Mouse (Mus musculus): Measurements from ENCODE around the gene Atxn7l3.
A peak's percentile ranks its signal among the peaks of the same experiment; 100 is the strongest.
"Not testable (repeated sequence)": the region's sequence is repeated elsewhere in the genome, so short reads cannot be mapped to it uniquely, and the experiment has no call there.

Gene Atxn7l3

GRCm38 (mm10) chr11:102294887-102295597 lies 1.4 kb downstream of the Atxn7l3 start:
- DNase-seq: no peak

GRCm38 (mm10) chr11:102294416-102294815 lies 2.0 kb downstream of the Atxn7l3 start:
- no peak for DNase-seq

GRCm38 (mm10) chr11:102293971-102294370 lies 2.5 kb downstream of the Atxn7l3 start:
- no peak for DNase-seq

DNA sequence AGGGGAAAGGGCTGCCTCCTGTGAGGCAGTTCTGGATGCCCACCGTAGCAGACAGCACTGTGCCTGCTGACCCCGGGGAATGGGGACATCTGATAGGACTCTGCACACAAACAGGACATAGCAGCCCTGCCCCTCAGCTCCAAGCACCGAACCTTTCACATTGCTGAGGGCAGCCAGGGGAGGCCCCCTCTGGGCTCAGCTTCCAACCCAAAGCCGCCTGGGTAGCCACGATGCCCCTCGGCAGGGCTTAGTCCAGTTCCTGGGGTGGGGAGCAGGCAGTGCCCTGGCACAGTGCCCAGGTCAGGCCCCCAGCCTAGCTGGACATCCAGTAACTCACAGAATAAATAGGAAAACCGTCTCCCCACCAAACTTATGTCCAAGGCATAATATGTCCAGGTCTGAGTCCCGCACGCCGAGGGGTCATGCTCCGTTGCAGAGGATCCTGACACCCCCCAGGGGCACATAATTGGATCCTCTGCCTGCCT lies 5.3 kb downstream of the Atxn7l3 start:
- no peak for DNase-seq

DNA sequence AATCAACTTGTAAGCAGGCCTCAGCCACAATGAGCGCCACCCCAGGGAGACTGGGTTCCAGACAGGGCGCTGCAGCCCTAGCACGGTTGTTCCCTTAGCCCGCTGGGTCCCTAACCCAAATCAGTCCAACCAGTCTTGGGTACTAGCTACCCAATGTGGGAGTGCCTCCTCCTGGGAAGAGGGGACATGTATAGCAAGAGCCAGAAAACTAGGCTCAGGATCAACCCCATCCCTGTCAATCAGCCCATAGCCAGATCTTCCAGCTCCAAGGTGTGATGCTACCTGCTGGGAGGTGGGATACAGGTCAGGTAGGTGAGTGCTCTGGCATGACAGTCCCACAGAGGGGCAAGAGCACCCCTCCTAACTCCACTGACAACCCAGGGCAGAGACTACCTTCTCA lies 6.3 kb downstream of the Atxn7l3 start:
- no peak for DNase-seq

DNA sequence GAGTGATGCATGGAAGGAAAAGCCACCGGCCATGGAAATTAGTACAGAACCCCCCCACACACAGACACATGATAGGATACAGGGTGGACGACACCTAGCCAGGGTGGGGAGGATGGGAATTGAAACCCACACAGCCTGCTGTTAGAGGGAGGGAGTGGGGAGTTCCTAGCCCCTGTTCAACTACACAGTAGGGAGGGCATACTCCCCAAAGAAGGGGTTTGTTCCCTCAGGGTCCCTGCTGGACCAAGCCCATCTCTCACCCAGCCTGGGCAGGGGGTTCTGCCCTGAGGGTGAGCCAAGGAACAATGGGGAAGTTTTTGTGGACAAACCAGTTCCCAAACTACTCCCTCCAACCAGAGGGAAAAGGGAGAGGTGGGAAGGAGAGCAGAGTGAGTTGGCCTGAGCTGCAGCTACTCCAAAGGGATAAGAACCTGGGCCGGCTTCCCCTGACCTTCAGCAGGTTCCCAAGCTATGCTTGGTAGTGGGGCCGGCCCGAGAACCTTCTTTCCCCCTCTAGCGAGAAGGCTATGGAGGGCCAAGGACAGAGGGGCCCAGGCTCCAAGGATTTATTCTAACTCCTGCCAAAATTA lies 6.8 kb downstream of the Atxn7l3 start:
- no peak for DNase-seq

DNA sequence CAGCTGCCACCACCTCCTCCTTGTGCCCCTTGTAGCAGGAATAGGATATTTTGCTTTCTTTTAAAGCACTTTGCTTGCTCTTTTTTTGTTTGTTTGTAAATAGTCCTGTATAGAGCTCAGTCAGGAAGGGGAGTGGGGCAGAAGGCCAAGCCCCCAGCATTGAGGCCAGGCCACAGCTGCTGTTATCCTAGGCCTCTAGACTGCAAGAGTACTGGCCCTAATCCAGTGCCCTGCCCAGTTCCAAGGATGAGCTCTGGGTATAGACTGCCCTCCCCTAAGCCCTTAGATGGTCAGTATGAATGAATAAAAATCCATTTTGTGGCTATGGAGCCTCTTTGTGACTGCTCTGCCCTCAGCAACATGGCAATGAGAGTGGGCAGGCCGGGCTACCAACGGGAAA lies 7.5 kb downstream of the Atxn7l3 start:
- no peak for DNase-seq

DNA sequence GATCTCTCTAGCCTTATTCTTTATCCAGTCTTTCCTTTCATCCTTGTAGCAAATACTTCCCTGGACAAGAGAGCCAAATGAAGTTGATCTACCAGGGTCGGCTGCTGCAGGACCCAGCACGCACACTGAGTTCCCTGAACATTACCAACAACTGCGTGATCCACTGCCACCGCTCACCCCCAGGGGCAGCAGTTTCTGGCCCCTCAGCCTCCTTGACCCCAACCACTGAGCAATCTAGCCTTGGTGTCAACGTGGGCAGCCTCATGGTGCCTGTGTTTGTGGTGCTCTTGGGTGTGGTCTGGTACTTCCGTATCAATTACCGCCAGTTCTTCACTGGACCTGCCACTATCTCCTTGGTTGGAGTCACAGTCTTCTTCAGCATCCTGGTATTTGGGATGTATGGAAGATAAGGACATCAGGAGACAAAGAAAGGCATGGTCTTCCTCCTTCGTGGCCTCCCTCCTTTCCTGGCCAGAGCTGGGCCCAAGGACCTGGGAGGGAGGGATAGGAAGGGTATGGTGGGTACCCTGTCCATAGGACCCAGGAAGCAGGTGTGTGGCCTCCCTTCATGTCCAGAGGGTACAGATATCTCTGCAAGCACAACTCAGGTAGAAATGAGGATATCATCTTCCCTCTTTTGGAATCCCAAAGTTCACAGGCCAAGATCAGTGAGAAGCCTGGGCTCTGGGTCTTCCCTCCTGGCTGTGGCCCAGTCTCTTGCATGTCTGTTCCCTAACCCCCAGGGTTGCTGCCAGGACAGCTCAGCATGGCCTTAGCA lies 8.2 kb downstream of the Atxn7l3 start:
- DNase-seq: no peak

GRCm38 (mm10) chr11:102287485-102287884 lies 8.9 kb downstream of the Atxn7l3 start:
- DNase-seq: no peak

GRCm38 (mm10) chr11:102285095-102285834 lies 11.2 kb downstream of the Atxn7l3 start:
- no peak for DNase-seq

- peak; percentile 98 for DNase-seq
These were observed 11.8 kb downstream of the Atxn7l3 start, which contains the start of gene Tmub2 for GRCm38 (mm10) chr11:102284501-102285094. Gene Tmub2 (plus strand): TSS chr11:102284931.

DNA sequence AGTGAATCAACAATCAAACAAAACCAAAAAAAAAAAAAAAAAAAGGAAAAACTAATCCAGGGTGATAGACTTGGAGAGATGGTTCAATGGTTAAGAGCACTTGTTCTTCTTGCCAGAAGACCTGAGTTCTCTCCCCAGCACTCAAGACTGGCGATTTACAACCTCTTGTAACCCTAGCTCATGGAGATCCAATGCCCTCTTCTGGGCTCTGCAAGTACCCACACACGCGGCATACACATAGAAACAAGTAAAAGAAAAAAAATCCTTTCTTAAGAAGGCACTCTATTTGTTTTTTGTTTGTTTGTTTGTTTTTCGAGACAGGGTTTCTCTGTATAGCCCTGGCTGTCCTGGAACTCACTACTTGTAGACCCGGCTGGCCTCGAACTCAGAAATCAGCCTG lies 12.5 kb downstream of the Atxn7l3 start:
- DNase-seq: no peak

GRCm38 (mm10) chr11:102280267-102280666 lies 16.2 kb downstream of the Atxn7l3 start:
- not testable (repeated sequence) for DNase-seq

- DNase-seq: no peak
These were observed 16.8 kb downstream of the Atxn7l3 start for GRCm38 (mm10) chr11:102279595-102279994.

DNA sequence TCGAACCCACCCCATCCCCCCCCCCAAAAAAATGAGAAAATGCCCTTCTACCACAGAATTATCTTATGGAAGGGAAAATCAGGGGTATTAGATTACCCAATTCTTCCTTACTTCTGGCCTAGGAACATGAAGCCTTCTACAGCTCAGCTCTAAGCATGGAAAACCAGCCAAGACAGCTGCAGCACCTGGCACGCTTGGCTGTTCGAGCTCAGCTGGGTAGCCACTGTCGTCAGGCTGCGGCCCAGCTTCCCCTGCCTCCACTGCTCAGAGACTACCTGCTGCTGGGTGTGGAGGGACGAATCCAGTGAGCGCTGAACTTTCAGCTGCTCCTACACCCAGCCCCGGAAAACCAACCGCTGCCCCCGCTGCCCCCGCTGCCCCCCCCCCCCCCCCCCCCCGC lies 18.7 kb downstream of the Atxn7l3 start:
- no peak for DNase-seq

DNA sequence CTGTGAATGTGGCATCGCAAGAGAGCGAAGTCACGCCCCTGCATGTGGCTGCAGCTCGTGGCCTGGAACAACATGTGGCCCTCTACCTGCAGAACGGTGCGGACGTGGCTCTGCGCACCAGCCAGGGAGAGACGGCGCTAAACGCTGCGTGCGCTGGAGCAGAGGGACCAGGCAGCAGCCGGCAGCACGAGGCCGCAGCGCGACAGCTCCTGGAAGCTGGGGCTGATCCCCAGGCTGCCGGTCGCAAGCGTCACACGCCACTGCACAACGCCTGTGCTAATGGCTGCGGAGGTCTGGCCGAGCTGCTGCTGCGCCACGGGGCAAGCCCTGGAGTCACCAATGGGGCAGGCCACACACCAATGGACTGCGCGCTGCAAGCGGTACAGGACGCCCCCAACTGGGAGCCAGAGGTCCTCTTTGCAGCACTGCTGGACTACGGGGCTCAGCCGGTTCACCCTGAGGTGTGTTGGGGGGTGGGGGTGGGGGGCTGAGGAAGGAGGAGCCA lies 20.0 kb downstream of the Atxn7l3 start:
- peak; percentile 76 to 84 for DNase-seq

- no peak for DNase-seq
These were observed 27.7 kb downstream of the Atxn7l3 start, which contains the start of gene Asb16 for GRCm38 (mm10) chr11:102268520-102269244. Gene Asb16 (plus strand): TSS chr11:102268743.

- peak; percentile 81 to 87 for DNase-seq
These were observed 29.0 kb downstream of the Atxn7l3 start for GRCm38 (mm10) chr11:102267480-102267879.

GRCm38 (mm10) chr11:102266631-102267355 lies 29.6 kb downstream of the Atxn7l3 start:
- DNase-seq: no peak

DNA sequence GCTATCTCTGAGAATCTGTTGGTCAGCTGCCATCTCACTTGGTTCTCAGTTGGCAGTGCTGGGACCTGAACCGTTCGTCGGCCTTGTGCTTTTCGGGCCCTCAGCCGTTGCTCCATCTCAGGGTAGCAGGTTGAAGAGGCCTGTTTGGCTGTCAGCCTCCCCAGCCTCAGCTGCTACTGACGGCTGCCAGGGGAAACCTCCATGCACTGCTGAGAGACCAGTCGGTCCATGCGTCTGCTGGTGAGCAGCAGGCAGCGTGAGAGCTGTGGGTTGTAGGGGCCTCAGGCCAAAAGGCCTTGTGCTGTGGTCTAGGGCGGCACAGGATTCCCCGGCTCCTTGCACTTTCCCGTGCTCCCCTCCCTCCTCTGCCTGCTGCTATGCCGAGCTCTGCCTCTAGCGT lies 30.6 kb downstream of the Atxn7l3 start:
- no peak for DNase-seq

DNA sequence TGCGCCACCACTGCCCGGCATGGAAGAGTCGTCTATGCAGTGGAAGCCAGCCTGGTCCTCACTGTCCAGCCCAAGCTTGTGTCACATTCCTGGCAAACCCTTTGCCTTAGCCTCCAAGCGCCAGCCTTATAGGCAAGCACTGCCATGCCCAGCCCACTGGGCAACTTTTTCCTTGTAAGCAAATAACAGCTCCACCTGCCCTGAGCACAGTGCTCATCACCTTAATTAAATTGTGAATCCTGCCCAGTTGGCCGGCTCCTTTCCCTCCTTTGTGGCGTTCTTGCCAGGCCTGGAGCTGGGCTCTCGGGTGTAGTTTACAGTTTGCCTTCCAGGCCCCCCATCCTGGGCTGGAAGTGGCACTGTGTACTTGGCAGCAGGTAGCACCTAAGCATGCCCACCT lies 33.2 kb downstream of the Atxn7l3 start:
- no peak for DNase-seq
